Mouse (Mus musculus) duodenum, adult 2 months (tissue): ENCODE measurements around the gene Pask. TPM values are rescaled to one million over a fixed set of nuclear protein-coding genes. Genes with fewer than 3 reads are reported as not detected.

Experiments
- polyA plus RNA-seq: library from polyadenylated mRNA; depleted of rRNA; stranded (reverse); fragments of >200 nt; gene quantifications from 2 replicates; pipeline ENCODE4 v1.2.3, GENCODE M21; 2012; ENCODE audit warnings: low replicate concordance; rRNA removed

Pask gene
- polyA plus RNA-seq: 1.0 and 1.5 TPM in 2 replicates

GRCm38 (mm10) chr1:93342648-93343503 is at the start of gene Pask, which contains the start of gene Ppp1r7:
Pask (minus strand) TSS chr1:93343482.
Ppp1r7 (plus strand) TSS chr1:93342854.

GRCm38 (mm10) chr1:93373665-93374064 is 30.4 kb upstream of the Pask start, which contains the start of gene Ano7:
Ano7 (plus strand) TSS chr1:93373930.

GRCm38 (mm10) chr1:93305581-93306337 is 37.5 kb downstream of the Pask start, which contains the start of gene Mterf4:
Mterf4 (minus strand) TSS chr1:93305915.

Other genes starting within 250 kb of the Pask start
- 1.1 and 2.4 TPM in 2 replicates for gene Kif1a, start 241.5 kb downstream of the Pask start, polyA plus RNA-seq
- gene Agxt, start 208.2 kb downstream of the Pask start, polyA plus RNA-seq: 0.58 and 0.62 TPM in 2 replicates
- gene 2310007B03Rik, start 182.5 kb downstream of the Pask start, polyA plus RNA-seq: 6.1 and 11.4 TPM in 2 replicates
- gene Crocc2, start 174.8 kb downstream of the Pask start, polyA plus RNA-seq: 0.02 TPM in 1 of 2 replicates, not detected in the other
- gene Sned1, start 107.6 kb downstream of the Pask start, polyA plus RNA-seq: 0.84 and 3.6 TPM in 2 replicates
- 3.2 and 3.9 TPM in 2 replicates for gene Mterf4, start 37.6 kb downstream of the Pask start, polyA plus RNA-seq
- 1.3 and 1.8 TPM in 2 replicates for gene Ppp1r7, start 628 bp downstream of the Pask start, polyA plus RNA-seq
- 27.6 and 41.6 TPM in 2 replicates for gene Ano7, start 30.4 kb upstream of the Pask start, polyA plus RNA-seq
- gene Hdlbp, start 135.3 kb upstream of the Pask start, polyA plus RNA-seq: 41.9 and 50.4 TPM in 2 replicates
- 6.7 and 7.4 TPM in 2 replicates for gene Farp2, start 168.6 kb upstream of the Pask start, polyA plus RNA-seq